Mouse (Mus musculus) liver, embryonic 11.5 days (tissue): Measurements from ENCODE around the gene Ankrd1. TPM values are rescaled to one million over a fixed set of nuclear protein-coding genes. Genes with fewer than 3 reads are reported as not detected.

Experiments
- ATAC-seq: fragments of 200-750 bp; cut with Nextera tagmentation; replicated peaks from 2 replicates; pipeline ENCODE4 v1.8.0; 2017; ENCODE audit warnings: moderate number of reproducible peaks, mild to moderate bottlenecking, moderate TSS enrichment, moderate library complexity; ENCODE audit not compliant: low FRiP score
- DNase-seq: peaks from one replicate; pipeline ENCODE4 v3.0.0-alpha.2; 2017; ENCODE audit warnings: low spot score
- H3K27ac ChIP-seq: fragments of 300-500 bp; sonication (generic); 2 replicates; pipeline ENCODE4 v1.5.1; 2014; ENCODE audit warnings: mild to moderate bottlenecking, low read depth, low read length, control low read depth
- H3K27me3 ChIP-seq: fragments of 300-500 bp; sonication (generic); replicated peaks from 2 replicates; pipeline ENCODE4 v1.6.1; 2014; ENCODE audit warnings: low read length, mixed read lengths; ENCODE audit not compliant: control insufficient read depth, insufficient read depth
- H3K36me3 ChIP-seq: fragments of 300-500 bp; sonication (generic); 2 replicates; pipeline ENCODE4 v1.6.1; 2014; ENCODE audit warnings: mild to moderate bottlenecking, low read length, moderate library complexity, mixed read lengths; ENCODE audit not compliant: control insufficient read depth, insufficient read depth
- H3K4me1 ChIP-seq: fragments of 300-500 bp; sonication (generic); replicated peaks from 2 replicates; pipeline ENCODE4 v1.6.1; 2014; ENCODE audit warnings: low read length, mixed read lengths; ENCODE audit not compliant: control insufficient read depth, insufficient read depth
- H3K4me2 ChIP-seq: fragments of 300-500 bp; sonication (generic); 2 replicates; pipeline ENCODE4 v1.6.1; 2014; ENCODE audit warnings: mild to moderate bottlenecking, control low read depth, moderate library complexity
- H3K4me3 ChIP-seq: fragments of 300-500 bp; sonication (generic); 2 replicates; pipeline ENCODE4 v1.5.1; 2014; ENCODE audit warnings: low read depth, low read length, control low read depth
- H3K9ac ChIP-seq: fragments of 300-500 bp; sonication (generic); 2 replicates; pipeline ENCODE4 v1.6.1; 2014; ENCODE audit warnings: low read depth, low read length, control low read depth
- H3K9me3 ChIP-seq: fragments of 300-500 bp; sonication (generic); 2 replicates; pipeline ENCODE4 v1.6.1; 2016; ENCODE audit warnings: low read length, inconsistent platforms, mixed read lengths; ENCODE audit not compliant: control insufficient read depth
- WGBS: fragments of 180-500 bp; shearing (Covaris S2); extraction: QIAGEN DNeasy Blood & Tissue Kit; methylation state at CpG from one replicate; pipeline ENCODE4 v1.1.7; 2014; 5-methylcytosine and 5-hydroxymethylcytosine counted together
- polyA plus RNA-seq: library from polyadenylated mRNA; unstranded; fragments of >200 nt; fragmentation: Nextera tagmentation; extraction: Ambion mirVana; gene quantifications from 2 replicates; pipeline ENCODE4 v1.2.1, GENCODE M21; 2014

Gene Ankrd1
- polyA plus RNA-seq, 1 experiment from 2014 or later = 5.6 TPM

DNA sequence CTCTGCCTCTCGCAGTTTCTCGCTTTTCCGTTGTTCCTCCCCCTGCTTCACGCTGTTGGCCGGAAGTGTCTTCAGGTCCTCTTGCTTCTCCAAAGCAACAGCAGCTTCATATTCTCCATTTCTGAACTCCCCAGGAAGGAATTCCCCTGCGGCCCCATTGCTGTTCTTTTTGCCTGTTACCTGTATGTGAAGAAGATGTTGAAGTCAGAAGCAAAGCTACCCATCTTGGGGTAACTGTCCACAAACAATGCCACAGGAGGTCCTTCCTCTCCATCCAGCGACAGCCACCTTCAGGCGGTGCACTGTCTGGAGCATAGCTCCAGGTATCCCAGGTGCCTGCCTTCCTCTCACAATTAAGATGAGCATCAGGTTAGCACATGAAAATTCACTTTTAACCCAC is 680 bp downstream of the Ankrd1 start:
- Histone ChIP-seq H3K9me3 (no peaks in the 10 kb centered on the region), H3K27ac (no peak overlapping the region), H3K4me2 (no peak overlapping the region), H3K4me1 (no peaks in the 10 kb centered on the region), H3K27me3 (no peaks in the 10 kb centered on the region), H3K9ac (no peak overlapping the region), H3K36me3 (no peaks in the 10 kb centered on the region), H3K4me3 (no peak overlapping the region)
- DNase-seq (no peak), ATAC-seq (no peak)
- 87% methylated on average over 8 of the region's 8 CpGs for WGBS

DNA sequence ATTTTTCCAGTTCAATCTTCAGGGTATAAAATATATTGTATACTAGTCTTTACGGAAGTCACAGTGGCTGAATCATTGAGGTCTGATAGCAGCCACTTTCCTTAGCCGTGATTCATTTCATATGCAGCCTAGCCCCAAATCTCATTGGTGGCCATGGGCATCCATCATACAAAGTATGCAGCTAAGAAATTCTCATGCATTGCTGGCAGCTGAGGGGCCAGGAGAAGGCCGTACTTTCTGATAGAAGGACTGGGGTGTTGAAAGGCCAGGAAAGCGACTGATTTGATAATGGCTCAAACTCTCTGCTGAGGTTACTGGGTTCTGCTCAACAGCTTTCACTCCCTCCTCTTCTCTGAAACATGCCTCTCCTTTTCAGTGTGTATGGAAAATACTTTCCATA is 3.7 kb downstream of the Ankrd1 start:
- ATAC-seq (no peak), DNase-seq (no peak)
- Histone ChIP-seq H3K27ac (no peak overlapping the region), H3K27me3 (no peaks in the 10 kb centered on the region), H3K9ac (no peak overlapping the region), H3K36me3 (no peaks in the 10 kb centered on the region), H3K4me3 (no peak overlapping the region), H3K9me3 (no peaks in the 10 kb centered on the region), H3K4me2 (no peak overlapping the region), H3K4me1 (no peaks in the 10 kb centered on the region)
- WGBS = 60% methylated on average over 4 of the region's 4 CpGs

DNA sequence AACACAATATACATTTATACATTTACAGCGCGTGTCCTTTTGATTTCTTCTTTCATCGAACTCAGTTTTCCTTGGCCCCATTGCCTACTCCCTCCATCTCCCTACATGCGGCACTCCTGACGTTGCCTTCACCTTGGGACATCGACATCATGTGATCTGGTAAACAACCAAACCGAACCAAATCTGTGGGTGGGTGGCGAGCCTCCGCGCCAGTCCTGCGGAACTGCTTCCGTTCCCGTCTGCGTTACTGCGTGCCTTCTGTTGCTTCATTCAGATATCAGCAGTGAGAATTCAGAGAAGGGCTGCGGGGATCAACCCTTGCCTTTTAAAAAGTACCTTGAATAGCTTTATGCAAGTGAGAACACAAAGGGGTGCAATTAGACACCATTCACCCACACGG is 7.9 kb downstream of the Ankrd1 start:
- Histone ChIP-seq H3K4me1 (no peaks in the 10 kb centered on the region), H3K9ac (no peak overlapping the region), H3K9me3 (no peaks in the 10 kb centered on the region), H3K27me3 (no peaks in the 10 kb centered on the region), H3K4me3 (no peak overlapping the region), H3K27ac (no peak overlapping the region), H3K4me2 (no peak overlapping the region), H3K36me3 (no peaks in the 10 kb centered on the region)
- ATAC-seq (no peak), DNase-seq (no peak)
- WGBS = 63% methylated on average over 17 of the region's 17 CpGs

DNA sequence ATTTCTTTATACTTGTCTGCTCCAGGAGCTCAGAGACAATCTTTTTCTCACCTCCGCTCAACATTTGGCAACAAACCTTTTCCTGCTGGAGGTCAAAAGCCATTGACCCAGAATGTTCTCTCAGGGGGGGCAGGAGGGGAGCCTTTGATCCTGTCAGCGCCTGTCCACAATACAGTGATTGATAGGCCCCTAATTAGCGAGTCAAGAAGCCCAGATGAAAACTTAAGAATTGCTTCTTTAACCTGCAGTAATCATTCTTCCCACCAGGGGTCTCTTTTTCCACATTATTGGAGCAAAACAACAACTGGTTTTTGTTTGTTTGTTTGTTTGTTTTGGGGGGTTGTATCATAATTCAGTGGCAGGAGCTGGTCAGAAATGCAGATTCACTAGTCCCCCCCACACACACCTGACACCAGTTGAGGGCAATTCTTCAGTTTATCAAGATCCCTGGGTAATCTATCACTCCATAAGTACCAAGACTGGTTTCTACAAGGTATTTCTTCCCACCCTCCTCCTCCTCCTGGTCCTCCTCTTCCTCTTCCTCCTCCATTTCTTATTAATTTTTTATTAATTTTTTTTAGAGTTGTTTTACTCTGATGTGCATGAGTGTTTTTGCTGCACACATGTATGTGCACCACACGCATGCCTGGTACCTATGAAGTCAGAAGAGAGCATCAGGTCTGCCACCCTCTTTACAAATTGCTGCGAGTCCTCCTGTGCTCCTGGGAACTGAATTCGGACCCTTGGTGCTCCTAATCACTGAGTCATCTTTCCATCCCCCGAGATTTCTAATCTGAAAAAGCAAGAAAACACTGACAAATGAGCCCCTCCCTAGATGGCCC is 8.6 kb downstream of the Ankrd1 start:
- no peak overlapping the region for H3K4me2 ChIP-seq
- H3K27me3 ChIP-seq = no peaks in the 10 kb centered on the region
- H3K9ac ChIP-seq = no peak overlapping the region
- ATAC-seq = no peak
- no peaks in the 10 kb centered on the region for H3K4me1 ChIP-seq
- H3K4me3 ChIP-seq = no peak overlapping the region
- DNase-seq = no peak
- no peaks in the 10 kb centered on the region for H3K9me3 ChIP-seq
- H3K36me3 ChIP-seq = no peaks in the 10 kb centered on the region
- no peak overlapping the region for H3K27ac ChIP-seq
- WGBS = 37% methylated on average over 7 of the region's 7 CpGs

DNA sequence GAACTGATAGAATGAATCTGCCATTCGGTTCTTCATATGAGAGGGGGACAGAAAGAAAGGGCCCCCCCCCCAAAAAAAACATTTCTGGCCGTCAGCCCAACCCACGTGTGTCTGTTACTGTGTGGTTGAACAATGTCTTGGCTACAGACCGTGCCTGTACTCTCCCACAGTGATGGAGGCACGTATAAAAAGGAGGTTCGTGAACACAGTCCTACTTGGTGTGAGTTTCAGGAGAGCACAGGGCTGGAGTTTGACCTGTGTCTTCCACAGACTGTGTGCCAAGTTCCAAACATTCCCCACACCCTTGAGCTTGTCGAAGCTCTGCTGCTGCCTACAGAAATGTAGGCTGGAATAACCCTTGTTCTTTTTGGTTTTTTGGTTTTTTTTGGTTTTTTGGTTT is 9.4 kb downstream of the Ankrd1 start:
- no peaks in the 10 kb centered on the region for H3K36me3 ChIP-seq

DNA sequence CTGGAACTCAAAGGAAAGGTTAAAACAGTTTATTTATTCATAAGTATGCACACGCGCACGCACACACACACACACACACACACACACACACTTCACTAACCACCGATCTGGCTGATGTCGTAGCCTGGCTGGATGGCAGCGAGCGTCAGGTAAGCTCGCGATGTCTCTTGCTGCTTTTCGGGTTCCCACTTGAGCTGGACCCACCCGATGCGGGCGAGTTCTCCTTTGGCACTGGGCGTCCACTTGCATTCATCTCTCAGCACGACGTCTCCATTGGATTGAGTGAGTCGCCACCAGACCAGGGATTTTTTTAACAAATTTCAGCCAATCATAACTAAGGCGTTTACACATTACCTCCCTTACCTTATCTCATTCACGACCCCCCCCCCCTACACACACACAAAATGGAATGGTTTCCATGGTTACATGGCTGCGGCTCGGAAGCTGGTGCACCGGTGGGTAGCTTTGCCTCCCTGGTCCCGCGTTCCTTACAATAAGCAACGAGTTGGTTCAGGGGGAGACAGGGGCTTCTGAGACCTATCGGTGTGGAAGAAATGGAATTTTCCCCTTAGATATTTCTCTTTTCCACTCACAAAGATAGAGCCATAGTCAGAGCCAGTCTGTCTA is 10.5 kb downstream of the Ankrd1 start:
- Histone ChIP-seq H3K4me1 (no peaks in the 10 kb centered on the region), H3K36me3 (no peaks in the 10 kb centered on the region), H3K27ac (no peak overlapping the region), H3K4me2 (no peak overlapping the region), H3K27me3 (no peaks in the 10 kb centered on the region), H3K4me3 (no peak overlapping the region), H3K9ac (no peak overlapping the region), H3K9me3 (no peaks in the 10 kb centered on the region)
- DNase-seq (no peak), ATAC-seq (no peak)
- WGBS = 87% methylated on average over 26 of the region's 26 CpGs

More for the DNA sequence above, 9.4 kb downstream of the Ankrd1 start:
- Histone ChIP-seq H3K27ac (no peak overlapping the region), H3K4me2 (no peak overlapping the region), H3K9me3 (no peaks in the 10 kb centered on the region), H3K27me3 (no peaks in the 10 kb centered on the region), H3K4me1 (no peaks in the 10 kb centered on the region), H3K9ac (no peak overlapping the region), H3K4me3 (no peak overlapping the region)
- ATAC-seq (no peak), DNase-seq (no peak)
- 67% methylated on average over 7 of the region's 7 CpGs for WGBS

DNA sequence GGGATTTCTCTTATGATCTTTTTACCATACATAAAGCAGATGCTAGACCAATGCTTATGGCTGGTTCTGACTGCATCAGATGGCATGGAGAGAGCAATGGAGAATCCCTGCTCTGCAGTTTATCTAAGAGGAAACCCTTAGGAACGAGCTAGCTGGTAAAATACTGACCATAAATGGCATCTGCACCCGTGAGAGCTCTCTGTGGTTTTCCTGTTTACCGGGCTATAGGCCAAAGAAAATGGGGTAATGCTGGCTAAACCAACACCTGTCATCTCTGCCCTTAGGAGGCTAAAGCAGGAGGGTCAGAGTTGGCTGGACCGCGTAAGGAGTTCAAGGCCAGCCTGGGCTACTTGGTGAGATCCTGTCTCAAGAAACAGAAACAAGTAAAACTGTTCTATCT is 16.0 kb downstream of the Ankrd1 start:
- DNase-seq (no peak), ATAC-seq (no peak)
- no peak overlapping the region for H3K4me3 ChIP-seq
- peaks cover 5% of the 10 kb centered on the region; the same call in 1 of the 2 replicates for H3K36me3 ChIP-seq
- H3K4me2 ChIP-seq = no peak overlapping the region
- H3K9me3 ChIP-seq = no peaks in the 10 kb centered on the region
- H3K27me3 ChIP-seq = no peaks in the 10 kb centered on the region
- no peaks in the 10 kb centered on the region for H3K4me1 ChIP-seq
- H3K9ac ChIP-seq = no peak overlapping the region
- H3K27ac ChIP-seq = no peak overlapping the region
- WGBS = 62% methylated on average over 5 of the region's 5 CpGs

DNA sequence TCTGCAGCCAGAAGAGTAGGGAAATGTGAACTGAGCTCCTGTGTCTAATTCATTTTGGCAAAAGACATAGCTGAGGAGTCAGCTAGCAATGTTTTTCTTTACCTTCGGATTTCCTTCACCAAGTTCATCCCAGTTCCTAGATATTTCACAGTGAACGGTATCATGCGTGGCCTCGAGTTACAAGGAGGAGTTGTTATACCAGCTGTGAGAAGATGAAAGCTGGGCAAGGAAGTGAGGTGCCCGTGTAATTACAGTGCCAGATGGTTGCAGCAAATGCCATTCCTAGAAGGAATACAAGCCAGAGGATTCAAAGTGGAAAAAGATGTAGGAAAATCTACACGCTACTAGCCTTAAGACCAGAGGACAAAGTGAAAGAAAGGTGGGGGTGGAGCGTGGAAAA is 21.0 kb downstream of the Ankrd1 start:
- H3K9me3 ChIP-seq = no peaks in the 10 kb centered on the region
- no peaks in the 10 kb centered on the region for H3K27me3 ChIP-seq
- no peak overlapping the region for H3K27ac ChIP-seq
- H3K36me3 ChIP-seq = peaks cover 12% of the 10 kb centered on the region; the same call in 1 of the 2 replicates
- no peak overlapping the region for H3K4me2 ChIP-seq
- H3K4me1 ChIP-seq = no peaks in the 10 kb centered on the region
- no peak overlapping the region for H3K9ac ChIP-seq
- no peak for ATAC-seq
- no peak overlapping the region for H3K4me3 ChIP-seq
- DNase-seq = no peak
- 89% methylated on average over 7 of the region's 7 CpGs for whole genome bisulfite sequencing

DNA sequence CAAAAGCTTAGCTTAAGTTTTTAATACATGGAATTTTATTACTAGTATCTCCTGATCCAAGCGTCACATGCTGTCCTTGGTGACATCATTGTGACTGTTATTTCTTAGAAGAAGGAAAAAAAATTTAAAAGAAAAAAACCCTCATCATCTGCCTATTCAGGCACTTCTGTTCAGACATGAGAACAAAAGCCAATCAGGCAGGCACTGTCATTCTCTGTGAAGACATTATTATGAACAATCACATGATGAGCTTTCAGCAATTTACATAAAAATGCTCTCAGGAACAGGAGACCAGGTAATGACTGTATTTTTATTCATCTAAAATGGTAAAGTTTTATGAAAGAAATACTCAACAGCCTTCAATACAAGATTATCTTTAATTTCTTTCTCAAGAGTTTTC is 21.6 kb downstream of the Ankrd1 start:
- Histone ChIP-seq H3K9me3 (no peaks in the 10 kb centered on the region), H3K36me3 (peaks cover 12% of the 10 kb centered on the region; the same call in 1 of the 2 replicates), H3K27me3 (no peaks in the 10 kb centered on the region), H3K4me1 (no peaks in the 10 kb centered on the region), H3K4me2 (no peak overlapping the region), H3K4me3 (no peak overlapping the region), H3K9ac (no peak overlapping the region), H3K27ac (no peak overlapping the region)
- ATAC-seq (no peak), DNase-seq (no peak)
- 93% methylated on average over 1 of the region's 1 CpGs for WGBS
